Mouse (Mus musculus) MEL (cell line): ENCODE measurements around the gene Galnt6. TPM values are rescaled to one million over a fixed set of nuclear protein-coding genes. Genes with fewer than 3 reads are reported as not detected.

Source experiments
- DNase-seq: peaks from one replicate; pipeline ENCODE4 v3.0.0; 2011; ENCODE audit warnings: low read depth, low spot score
- H3K27ac ChIP-seq: 2 replicates; pipeline ENCODE4 v1.5.1; 2012; ENCODE audit warnings: low read depth, mild to moderate bottlenecking, control low read depth, low read length, moderate library complexity; ENCODE audit not compliant: control insufficient read depth
- H3K27me3 ChIP-seq, 2 experiments: fragments of 150-350 bp in 1 of 2; sonication (generic) in 1 of 2; 2 replicates each; pipeline ENCODE4 v1.6.1; 2012; ENCODE audit warnings: low read length in 2 of 2, mild to moderate bottlenecking in 2 of 2, improper control_type of control experiment in 1 of 2, moderate library complexity in 1 of 2; ENCODE audit not compliant: insufficient read depth in 2 of 2, control insufficient read depth in 1 of 2
- H3K36me3 ChIP-seq, 2 experiments: 2 replicates each; pipeline ENCODE4 v1.6.1; 2012 to 2014; ENCODE audit warnings: low read length in 2 of 2, improper control_type of control experiment in 1 of 2, inconsistent platforms in 1 of 2, mild to moderate bottlenecking in 1 of 2; ENCODE audit not compliant: insufficient read depth in 2 of 2, control insufficient read depth in 1 of 2
- H3K4me1 ChIP-seq, 2 experiments: fragments of 150-350 bp in 1 of 2; sonication (generic) in 1 of 2; 2 replicates each; pipeline ENCODE4 v1.6.1; 2012; ENCODE audit warnings: low read length in 2 of 2, improper control_type of control experiment in 1 of 2, mild to moderate bottlenecking in 1 of 2; ENCODE audit not compliant: insufficient read depth in 2 of 2, control insufficient read depth in 1 of 2
- H3K4me3 ChIP-seq, 2 experiments: fragments of 150-350 bp in 1 of 2; sonication (generic) in 1 of 2; 2 replicates each; pipeline ENCODE4 v1.5.1; 2012; ENCODE audit warnings: low read depth in 2 of 2, low read length in 2 of 2, mild to moderate bottlenecking in 2 of 2, moderate library complexity in 2 of 2, control low read depth in 1 of 2, improper control_type of control experiment in 1 of 2; ENCODE audit not compliant: control insufficient read depth in 1 of 2, insufficient read depth in 1 of 2
- H3K79me2 ChIP-seq: 2 replicates; pipeline ENCODE4 v1.6.1; 2012; ENCODE audit warnings: mild to moderate bottlenecking, low read length, moderate library complexity; ENCODE audit not compliant: control insufficient read depth, poor library complexity, insufficient read depth
- H3K9ac ChIP-seq: 2 replicates; pipeline ENCODE4 v1.6.1; 2012; ENCODE audit warnings: low read depth, mild to moderate bottlenecking, control low read depth, low read length, moderate library complexity; ENCODE audit not compliant: control insufficient read depth, poor library complexity, severe bottlenecking
- H3K9me3 ChIP-seq: fragments of 150-350 bp; sonication (generic); replicated peaks from 2 replicates; pipeline ENCODE4 v1.6.1; 2012; ENCODE audit warnings: mild to moderate bottlenecking, low read length, improper control_type of control experiment, moderate library complexity; ENCODE audit not compliant: insufficient read depth
- CHD2 ChIP-seq: IDR thresholded peaks from 2 replicates; pipeline ENCODE4 v1.6.1; 2011; ENCODE audit warnings: low read length, improper control_type of control experiment
- CTCF ChIP-seq, 3 experiments: IDR thresholded peaks in 2 of 3; conservative IDR thresholded peaks in 1 of 3; 2 replicates each; pipeline ENCODE4 v1.5.1; 2011 to 2012; ENCODE audit warnings: low read length in 3 of 3, low read depth in 2 of 3, mild to moderate bottlenecking in 2 of 3, improper control_type of control experiment in 1 of 3, inconsistent platforms in 1 of 3, mixed read lengths in 1 of 3, moderate library complexity in 1 of 3; ENCODE audit not compliant: control insufficient read depth in 1 of 3, insufficient read depth in 1 of 3, poor library complexity in 1 of 3, severe bottlenecking in 1 of 3
- E2F4 ChIP-seq: IDR thresholded peaks from 2 replicates; pipeline ENCODE4 v1.6.1; 2011; ENCODE audit warnings: low read depth, low read length, improper control_type of control experiment, borderline replicate concordance
- GABPA ChIP-seq: IDR thresholded peaks from 2 replicates; pipeline ENCODE4 v1.6.1; 2012; ENCODE audit warnings: low read depth, mild to moderate bottlenecking, inconsistent platforms, low read length, improper control_type of control experiment, moderate library complexity
- HCFC1 ChIP-seq: IDR thresholded peaks from 2 replicates; pipeline ENCODE4 v1.6.1; 2012; ENCODE audit warnings: low read depth, mild to moderate bottlenecking, inconsistent platforms, low read length, improper control_type of control experiment, moderate library complexity
- JUND ChIP-seq: IDR thresholded peaks from 2 replicates; pipeline ENCODE4 v1.6.1; 2011; ENCODE audit warnings: low read depth, mild to moderate bottlenecking, improper control_type of control experiment, low read length
- KAT2A ChIP-seq: conservative IDR thresholded peaks from 2 replicates; pipeline ENCODE4 v1.6.1; 2012; ENCODE audit warnings: low read depth, low read length, improper control_type of control experiment, inconsistent platforms
- MAFK ChIP-seq: IDR thresholded peaks from 2 replicates; pipeline ENCODE4 v1.6.1; 2011; ENCODE audit warnings: low read depth, mild to moderate bottlenecking, low read length, improper control_type of control experiment, borderline replicate concordance
- MAX ChIP-seq: IDR thresholded peaks from 2 replicates; pipeline ENCODE4 v1.6.1; 2011; ENCODE audit warnings: low read length, improper control_type of control experiment
- MEF2A ChIP-seq: IDR thresholded peaks from 2 replicates; pipeline ENCODE4 v1.6.1; 2014; ENCODE audit warnings: low read depth, mild to moderate bottlenecking, inconsistent platforms, low read length, improper control_type of control experiment; ENCODE audit not compliant: poor library complexity, insufficient replicate concordance, severe bottlenecking; ENCODE audit errors: extremely low read depth
- MXI1 ChIP-seq: IDR thresholded peaks from 2 replicates; pipeline ENCODE4 v1.6.1; 2011; ENCODE audit warnings: mild to moderate bottlenecking, low read depth, low read length, improper control_type of control experiment
- MYB ChIP-seq: IDR thresholded peaks from 2 replicates; pipeline ENCODE4 v1.6.1; 2011; ENCODE audit warnings: mild to moderate bottlenecking, low read depth, low read length, improper control_type of control experiment
- NELFE ChIP-seq: IDR thresholded peaks from 2 replicates; pipeline ENCODE4 v1.6.1; 2011; ENCODE audit warnings: low read depth, low read length, improper control_type of control experiment
- NRF1 ChIP-seq: IDR thresholded peaks from 2 replicates; pipeline ENCODE4 v1.6.1; 2014; ENCODE audit warnings: low read depth, mild to moderate bottlenecking, inconsistent platforms, low read length, improper control_type of control experiment, moderate library complexity; ENCODE audit not compliant: poor library complexity, insufficient read depth, severe bottlenecking
- POLR2A ChIP-seq, 2 experiments: IDR thresholded peaks; 2 replicates each; pipeline ENCODE4 v1.6.1; 2011 to 2012; ENCODE audit warnings: low read length in 2 of 2, mild to moderate bottlenecking in 2 of 2, control low read depth in 1 of 2, improper control_type of control experiment in 1 of 2, low read depth in 1 of 2, moderate library complexity in 1 of 2; ENCODE audit not compliant: control insufficient read depth in 1 of 2, insufficient read depth in 1 of 2, poor library complexity in 1 of 2
- POLR2AphosphoS2 ChIP-seq: IDR thresholded peaks from 2 replicates; pipeline ENCODE4 v1.6.1; 2011; ENCODE audit warnings: low read length, improper control_type of control experiment
- POLR2AphosphoS5 ChIP-seq: IDR thresholded peaks from 2 replicates; pipeline ENCODE4 v1.6.1; 2012; ENCODE audit warnings: low read depth, borderline replicate concordance, mild to moderate bottlenecking, inconsistent platforms, low read length, moderate library complexity, mixed read lengths
- RAD21 ChIP-seq: IDR thresholded peaks from 2 replicates; pipeline ENCODE4 v1.6.1; 2011; ENCODE audit warnings: mild to moderate bottlenecking, low read depth, low read length, improper control_type of control experiment
- TAL1 ChIP-seq: IDR thresholded peaks from 2 replicates; pipeline ENCODE4 v1.6.1; 2012; ENCODE audit warnings: mild to moderate bottlenecking, inconsistent platforms, low read length, moderate library complexity, mixed read lengths
- TCF12 ChIP-seq: IDR thresholded peaks from 2 replicates; pipeline ENCODE4 v1.6.1; 2014; ENCODE audit warnings: low read depth, mild to moderate bottlenecking, inconsistent platforms, low read length, improper control_type of control experiment, moderate library complexity
- UBTF ChIP-seq: IDR thresholded peaks from 2 replicates; pipeline ENCODE4 v1.6.1; 2012; ENCODE audit warnings: low read depth, mild to moderate bottlenecking, inconsistent platforms, low read length, improper control_type of control experiment, moderate library complexity, borderline replicate concordance; ENCODE audit not compliant: insufficient read depth
- USF1 ChIP-seq: IDR thresholded peaks from 2 replicates; pipeline ENCODE4 v1.6.1; 2014; ENCODE audit warnings: low read depth, mild to moderate bottlenecking, inconsistent platforms, low read length, improper control_type of control experiment, moderate library complexity
- USF2 ChIP-seq, 2 experiments: IDR thresholded peaks; 2 replicates each; pipeline ENCODE4 v1.6.1; 2011 to 2012; ENCODE audit warnings: improper control_type of control experiment in 2 of 2, low read length in 2 of 2, borderline replicate concordance in 1 of 2, inconsistent platforms in 1 of 2, low read depth in 1 of 2, mild to moderate bottlenecking in 1 of 2; ENCODE audit not compliant: insufficient read depth in 1 of 2
- ZC3H11A ChIP-seq: IDR thresholded peaks from 2 replicates; pipeline ENCODE4 v1.6.1; 2012; ENCODE audit warnings: low read depth, mild to moderate bottlenecking, inconsistent platforms, low read length, improper control_type of control experiment
- ZKSCAN1 ChIP-seq: IDR thresholded peaks from 2 replicates; pipeline ENCODE4 v1.6.1; 2012; ENCODE audit warnings: low read depth, mild to moderate bottlenecking, inconsistent platforms, low read length, improper control_type of control experiment, moderate library complexity
- ZMIZ1 ChIP-seq: IDR thresholded peaks from 2 replicates; pipeline ENCODE4 v1.6.1; 2012; ENCODE audit warnings: low read depth, mild to moderate bottlenecking, inconsistent platforms, low read length, improper control_type of control experiment, moderate library complexity
- polyA plus RNA-seq, 2 experiments: library from polyadenylated mRNA; stranded (reverse) in 1 of 2; unstranded in 1 of 2; fragments of >175 nt in 1 of 2; fragments of >200 nt in 1 of 2; gene quantifications; 2 replicates each; pipeline versions ENCODE4 v1.2.1 to v1.2.4; 2012; ENCODE audit warnings: low replicate concordance in 2 of 2, low read depth in 1 of 2; ENCODE audit not compliant: insufficient read length in 2 of 2, insufficient read depth in 1 of 2, missing spikeins in 1 of 2
- total RNA-seq: library from RNA; depleted of rRNA; stranded (reverse); fragments of 300-350 nt; gene quantifications from 2 replicates; pipeline ENCODE4 v1.2.3, GENCODE M21; 2012

The Galnt6 gene
- total and polyA plus RNA-seq, 3 experiments, result 16.1 to 17.0 TPM; not detected in 1

DNA sequence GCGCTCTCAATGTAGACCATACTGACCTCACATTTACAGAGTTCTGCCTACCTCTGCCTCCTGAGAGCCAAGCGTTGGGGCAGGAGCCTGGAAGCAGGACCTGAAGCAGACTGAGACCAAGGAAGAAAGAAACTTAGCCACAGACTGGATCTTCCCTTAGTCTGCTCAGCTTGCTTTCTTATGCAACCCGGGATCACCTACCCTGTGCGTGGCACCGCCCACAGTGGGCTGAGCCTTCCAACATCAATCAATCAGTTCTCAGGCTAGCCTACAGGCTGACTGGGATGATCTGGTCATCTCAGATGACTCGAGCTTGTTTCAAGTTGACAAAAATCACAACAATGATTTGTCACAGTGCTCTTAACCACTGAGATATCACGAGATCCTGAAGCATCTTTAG, 24.9 kb upstream of the Galnt6 start:
- Histone ChIP-seq H3K9ac (no peak overlapping the region), H3K36me3 (peaks cover 0 to 12% of the 10 kb centered on the region in 2 experiments; a peak in 2 of 4 replicates), H3K4me3 (no peak overlapping the region), H3K9me3 (no peaks in the 10 kb centered on the region), H3K27me3 (no peaks in the 10 kb centered on the region), H3K79me2 (no peaks in the 10 kb centered on the region), H3K27ac (no peak overlapping the region), H3K4me1 (peaks cover 4 to 24% of the 10 kb centered on the region in 2 experiments; a peak in 3 of 4 replicates)
- TF ChIP-seq POLR2AphosphoS2 (no peak), ZC3H11A (no peak), ZMIZ1 (no peak), CTCF (IDR thresholded peaks at IDR 0.05 in 2 of 3, conservative IDR thresholded peaks at IDR 0.05 in 1 of 3; ENCODE audit: control insufficient read depth in 1 of 3, insufficient read depth in 1 of 3, low read depth in 2 of 3, low read length in 3 of 3, poor library complexity in 1 of 3, severe bottlenecking in 1 of 3) (no peak), RAD21 (no peak), USF1 (no peak), POLR2A (IDR thresholded peaks at IDR 0.05; ENCODE audit: control insufficient read depth in 1 of 2, insufficient read depth in 1 of 2, low read depth in 1 of 2, low read length in 2 of 2, poor library complexity in 1 of 2) (no peak), TAL1 (no peak), CHD2 (no peak), MYB (no peak), USF2 (IDR thresholded peaks at IDR 0.05; ENCODE audit: borderline replicate concordance in 1 of 2, insufficient read depth in 1 of 2, low read depth in 1 of 2, low read length in 2 of 2) (no peak), JUND (no peak), MAX (no peak), ZKSCAN1 (no peak), TCF12 (no peak), GABPA (no peak), UBTF (no peak), HCFC1 (no peak)
- DNase-seq, result no peak

DNA sequence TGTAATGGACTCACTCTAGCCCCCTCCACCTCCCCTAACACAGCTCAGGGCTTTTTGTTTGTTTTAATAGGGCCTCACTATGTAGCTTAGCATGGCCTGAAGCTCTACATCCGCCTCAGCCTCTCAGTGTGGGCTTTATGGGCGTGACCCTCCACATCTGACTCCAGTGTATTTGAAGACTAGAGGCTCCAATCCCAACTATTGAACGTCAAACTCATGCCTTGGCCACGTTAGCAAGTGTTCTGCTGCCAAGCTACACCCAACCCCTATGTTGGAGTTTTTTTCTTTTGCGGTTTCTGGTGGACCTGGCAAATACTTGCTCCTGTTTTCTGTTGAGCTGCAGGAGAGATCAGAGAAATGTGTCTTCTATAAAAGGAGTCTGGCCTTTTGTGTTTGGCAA, 23.9 kb upstream of the Galnt6 start:
- H3K4me1 ChIP-seq, result peaks cover 6 to 30% of the 10 kb centered on the region in 2 experiments
- no peaks in the 10 kb centered on the region for H3K79me2 ChIP-seq
- no peak overlapping the region for H3K27ac ChIP-seq
- no peak overlapping the region for H3K9ac ChIP-seq
- TF ChIP-seq MXI1 (no peak), E2F4 (no peak), ZMIZ1 (no peak), USF1 (no peak), TCF12 (no peak), MEF2A (no peak), POLR2AphosphoS5 (no peak), ZC3H11A (no peak), NRF1 (no peak), KAT2A (no peak), CHD2 (no peak), USF2 (IDR thresholded peaks at IDR 0.05; ENCODE audit: borderline replicate concordance in 1 of 2, insufficient read depth in 1 of 2, low read depth in 1 of 2, low read length in 2 of 2) (no peak), MAFK (no peak), POLR2AphosphoS2 (no peak), GABPA (no peak), NELFE (no peak)
- H3K36me3 ChIP-seq, result peaks cover 0 to 16% of the 10 kb centered on the region in 2 experiments; a peak in 2 of 4 replicates
- H3K27me3 ChIP-seq, result no peaks in the 10 kb centered on the region
- H3K4me3 ChIP-seq, result no peak overlapping the region
- DNase-seq, result no peak
- H3K9me3 ChIP-seq, result no peaks in the 10 kb centered on the region
